Mouse (Mus musculus) thymus, adult 2 months (tissue): ENCODE results near the gene Haus2.

Experiments
- CTCF ChIP-seq: fragments of 200-500 bp; IDR thresholded peaks from 2 replicates; pipeline ENCODE4 v1.5.1; 2012; ENCODE audit warnings: mild to moderate bottlenecking, control low read depth, low read length, moderate library complexity, borderline replicate concordance; ENCODE audit not compliant: control insufficient read depth, poor library complexity, insufficient read depth; ENCODE audit errors: extremely low read depth
- POLR2A ChIP-seq: fragments of 200-500 bp; IDR thresholded peaks from 2 replicates; pipeline ENCODE4 v1.6.1; 2012; ENCODE audit warnings: mild to moderate bottlenecking, low read length, control low read depth, moderate library complexity; ENCODE audit not compliant: control insufficient read depth, poor library complexity, insufficient read depth; ENCODE audit errors: extremely low read depth

DNA sequence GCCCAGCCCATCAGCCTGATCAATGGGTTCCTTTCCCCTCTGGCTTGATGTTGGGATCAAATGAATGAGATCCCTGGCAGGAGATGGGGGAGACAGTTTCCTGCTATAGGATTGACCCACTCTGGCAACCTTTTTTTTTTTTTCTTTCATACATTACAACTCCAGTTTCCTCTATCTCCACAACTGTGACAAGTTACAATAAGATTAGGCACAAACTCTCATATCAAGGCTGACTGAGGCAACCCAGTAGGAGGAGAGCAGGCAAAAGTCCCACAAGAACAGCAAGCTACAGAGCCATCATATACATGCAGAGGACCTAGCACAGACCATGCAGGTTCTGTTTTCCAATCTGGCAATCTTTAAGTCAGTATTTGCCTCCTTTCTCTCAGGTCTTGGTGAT is 50.1 kb downstream of the Haus2 start:
- TF ChIP-seq CTCF (no peak), POLR2A (no peak)
